Mouse (Mus musculus) forebrain, embryonic 11.5 days (tissue): ENCODE data around the gene Pms1. TPM values are rescaled to one million over a fixed set of nuclear protein-coding genes. Genes with fewer than 3 reads are reported as not detected.
"Not testable (repeated sequence)": the region's sequence is repeated elsewhere in the genome, so short reads cannot be mapped to it uniquely, and the experiment has no call there.

ENCODE experiments used
- ATAC-seq: fragments of 200-750 bp; cut with Nextera tagmentation; replicated peaks from 2 replicates; pipeline ENCODE4 v1.8.0; 2017; ENCODE audit warnings: moderate TSS enrichment; ENCODE audit not compliant: low FRiP score
- DNase-seq: peaks from one replicate; pipeline ENCODE4 v3.0.0-alpha.2; 2017; ENCODE audit warnings: low spot score
- H3K27ac ChIP-seq: fragments of 300-500 bp; sonication (generic); 2 replicates; pipeline ENCODE4 v1.5.1; 2014; ENCODE audit warnings: low read depth, low read length
- H3K27me3 ChIP-seq: fragments of 300-500 bp; sonication (generic); 2 replicates; pipeline ENCODE4 v1.6.1; 2014; ENCODE audit warnings: mild to moderate bottlenecking, low read length, mixed read lengths; ENCODE audit not compliant: control insufficient read depth, insufficient read depth
- H3K36me3 ChIP-seq: fragments of 300-500 bp; sonication (generic); 2 replicates; pipeline ENCODE4 v1.6.1; 2014; ENCODE audit warnings: mild to moderate bottlenecking, low read length, moderate library complexity, mixed read lengths; ENCODE audit not compliant: control insufficient read depth, insufficient read depth
- H3K4me1 ChIP-seq: fragments of 300-500 bp; sonication (generic); replicated peaks from 2 replicates; pipeline ENCODE4 v1.6.1; 2014; ENCODE audit warnings: low read length, mixed read lengths; ENCODE audit not compliant: control insufficient read depth, insufficient read depth
- H3K4me2 ChIP-seq: fragments of 300-500 bp; sonication (generic); 2 replicates; pipeline ENCODE4 v1.6.1; 2014; ENCODE audit warnings: low read depth, mild to moderate bottlenecking, low read length, moderate library complexity, mixed read lengths; ENCODE audit not compliant: severe bottlenecking
- H3K4me3 ChIP-seq: fragments of 300-500 bp; sonication (generic); 2 replicates; pipeline ENCODE4 v1.5.1; 2014; ENCODE audit warnings: low read depth, low read length
- H3K9ac ChIP-seq: fragments of 300-500 bp; sonication (generic); 2 replicates; pipeline ENCODE4 v1.6.1; 2014; ENCODE audit warnings: low read length
- H3K9me3 ChIP-seq: fragments of 300-500 bp; sonication (generic); 2 replicates; pipeline ENCODE4 v1.6.1; 2016; ENCODE audit warnings: low read length, mixed read lengths; ENCODE audit not compliant: control insufficient read depth
- WGBS: fragments of 180-500 bp; shearing (Covaris S2); extraction: QIAGEN DNeasy Blood & Tissue Kit; methylation state at CpG from one replicate; pipeline ENCODE4 v1.1.7; 2014; 5-methylcytosine and 5-hydroxymethylcytosine counted together
- polyA plus RNA-seq: library from polyadenylated mRNA; unstranded; fragments of >200 nt; fragmentation: Nextera tagmentation; extraction: Ambion mirVana; gene quantifications from 2 replicates; pipeline ENCODE4 v1.2.1, GENCODE M21; 2014

The Pms1 gene
- polyA plus RNA-seq, 1 experiment from 2014 or later = 30.0 TPM

GRCm38 (mm10) chr1:53321662-53322344 is 25.0 kb upstream of the Pms1 start:
- H3K36me3 ChIP-seq = peaks cover 2% of the 10 kb centered on the region; the same call in 1 of the 2 replicates
- no peaks in the 10 kb centered on the region for H3K9me3 ChIP-seq
- no peak overlapping the region for H3K4me2 ChIP-seq
- H3K27me3 ChIP-seq = no peaks in the 10 kb centered on the region
- H3K4me3 ChIP-seq = no peak overlapping the region
- H3K27ac ChIP-seq = no peak overlapping the region
- H3K4me1 ChIP-seq = no peaks in the 10 kb centered on the region
- ATAC-seq = no peak
- H3K9ac ChIP-seq = no peak overlapping the region
- WGBS = 96% methylated on average over 4 of the region's 4 CpGs
- no peak for DNase-seq

GRCm38 (mm10) chr1:53312989-53313967 is 16.5 kb upstream of the Pms1 start, which contains the start of gene Osgepl1:
TSS of gene Osgepl1 (plus strand) at chr1:53313624.
- H3K36me3 ChIP-seq = no peaks in the 10 kb centered on the region; the same call in 1 of the 2 replicates
- peak within 1 kb of the TSS; percentile 37 for H3K27ac ChIP-seq

GRCm38 (mm10) chr1:53300506-53300905 is 3.7 kb upstream of the Pms1 start:
- Histone ChIP-seq H3K27me3 (no peaks in the 10 kb centered on the region), H3K4me1 (no peaks in the 10 kb centered on the region), H3K9ac (no peak overlapping the region), H3K9me3 (no peaks in the 10 kb centered on the region), H3K4me2 (no peak overlapping the region), H3K27ac (no peak overlapping the region), H3K36me3 (no peaks in the 10 kb centered on the region; the same call in 1 of the 2 replicates), H3K4me3 (no peak overlapping the region)
- DNase-seq (no peak), ATAC-seq (no peak)
- 87% methylated on average over 4 of the region's 4 CpGs for WGBS

More at GRCm38 (mm10) chr1:53312989-53313967, 16.5 kb upstream of the Pms1 start, which contains the start of gene Osgepl1:
- DNase-seq (peak; percentile 90), ATAC-seq (peak; percentile 98)
- WGBS = 3% methylated on average over 27 of the region's 27 CpGs
- Histone ChIP-seq H3K27me3 (no peaks in the 10 kb centered on the region), H3K4me2 (peak within 1 kb of the TSS; percentile 59), H3K4me3 (peak within 1 kb of the TSS; percentile 51), H3K9ac (peak within 1 kb of the TSS; percentile 74), H3K9me3 (no peaks in the 10 kb centered on the region), H3K4me1 (no peaks in the 10 kb centered on the region)

- Histone ChIP-seq H3K27me3 (no peaks in the 10 kb centered on the region), H3K4me1 (no peaks in the 10 kb centered on the region), H3K36me3 (no peaks in the 10 kb centered on the region), H3K9ac (no peak overlapping the region), H3K4me3 (no peak overlapping the region), H3K4me2 (no peak overlapping the region), H3K27ac (no peak overlapping the region), H3K9me3 (no peaks in the 10 kb centered on the region)
- 93% methylated on average over 3 of the region's 3 CpGs for WGBS
- no peak for ATAC-seq
- DNase-seq = no peak
Measured at GRCm38 (mm10) chr1:53291197-53291596, 5.6 kb downstream of the Pms1 start.

GRCm38 (mm10) chr1:53272646-53273045 is 24.2 kb downstream of the Pms1 start:
- H3K9me3 ChIP-seq = no peaks in the 10 kb centered on the region

GRCm38 (mm10) chr1:53269901-53270300 is 26.9 kb downstream of the Pms1 start:
- H3K9me3 ChIP-seq = no peaks in the 10 kb centered on the region
- ATAC-seq = no peak

More at GRCm38 (mm10) chr1:53272646-53273045, 24.2 kb downstream of the Pms1 start:
- Histone ChIP-seq H3K36me3 (no peaks in the 10 kb centered on the region), H3K27me3 (no peaks in the 10 kb centered on the region), H3K4me3 (no peak overlapping the region), H3K27ac (no peak overlapping the region), H3K4me2 (no peak overlapping the region), H3K4me1 (no peaks in the 10 kb centered on the region), H3K9ac (no peak overlapping the region)
- DNase-seq (no peak), ATAC-seq (no peak)

GRCm38 (mm10) chr1:53264958-53265612 is 31.7 kb downstream of the Pms1 start:
- H3K36me3 ChIP-seq, H3K4me1 ChIP-seq, H3K27ac ChIP-seq, H3K9ac ChIP-seq, ATAC-seq, DNase-seq, H3K4me2 ChIP-seq, H3K9me3 ChIP-seq, H3K27me3 ChIP-seq, H3K4me3 ChIP-seq: not testable (repeated sequence)

More at GRCm38 (mm10) chr1:53269901-53270300, 26.9 kb downstream of the Pms1 start:
- Histone ChIP-seq H3K4me2 (no peak overlapping the region), H3K4me1 (no peaks in the 10 kb centered on the region), H3K27me3 (no peaks in the 10 kb centered on the region), H3K9ac (no peak overlapping the region), H3K36me3 (no peaks in the 10 kb centered on the region), H3K4me3 (no peak overlapping the region), H3K27ac (no peak overlapping the region)
- WGBS = 86% methylated on average over 3 of the region's 3 CpGs
- DNase-seq = no peak

- Histone ChIP-seq H3K36me3 (no peaks in the 10 kb centered on the region), H3K27ac (no peak overlapping the region), H3K9ac (no peak overlapping the region), H3K4me1 (no peaks in the 10 kb centered on the region), H3K4me3 (no peak overlapping the region), H3K27me3 (no peaks in the 10 kb centered on the region), H3K9me3 (no peaks in the 10 kb centered on the region), H3K4me2 (no peak overlapping the region)
- 41% methylated on average over 1 of the region's 1 CpGs for WGBS
- no peak for DNase-seq
- no peak for ATAC-seq
Measured at GRCm38 (mm10) chr1:53226063-53226462, 70.8 kb downstream of the Pms1 start.
